In the genomic region with DNA sequence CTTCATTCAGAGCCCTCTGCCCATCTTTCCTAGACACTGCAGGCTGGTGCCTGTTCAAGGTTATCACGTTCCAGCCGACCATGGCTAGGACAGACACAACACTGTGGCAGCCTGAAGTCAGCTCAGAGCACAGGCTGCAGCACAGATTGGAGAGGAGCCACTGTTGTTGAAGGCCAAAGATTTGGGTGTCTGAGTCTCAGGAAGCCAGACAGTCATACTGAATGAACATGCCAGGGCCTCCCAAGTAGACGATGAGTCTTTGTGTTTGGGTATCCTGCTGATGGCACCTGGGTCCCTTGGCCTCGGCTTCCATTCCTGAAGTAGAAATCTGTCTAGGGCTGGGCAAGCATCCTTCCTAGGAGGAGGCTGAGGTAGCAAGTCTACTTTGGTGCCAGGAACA, we compare ENCODE assay signal across 17 mouse cellular contexts. TPM values are rescaled to one million over a fixed set of nuclear protein-coding genes. Genes with fewer than 3 reads are reported as not detected.
DNase-seq lines count a peak whose midpoint lies in the region; ATAC-seq lines count a peak whose summit lies in the region.
"Had no signal": no experiment of that assay in that cellular context is flagged by ENCODE, and none has a peak within 500 bp of the region (broad histone marks: within the 10 kb centered on the region; RNA-seq: fewer than 3 reads in every experiment).

No protein-coding gene starts in this region.

- no peak overlapping the region for H3K4me3 ChIP-seq in forebrain, embryonic 16.5 days (replicated peaks; ENCODE audit: low read length)
- H3K4me3 ChIP-seq in forebrain, embryonic 13.5 days: no peak overlapping the region
- H3K4me3 ChIP-seq in kidney, embryonic 14.5 days (ENCODE audit: low read length): no peak overlapping the region
- H3K4me3 ChIP-seq: embryonic facial prominence, embryonic 10.5 days; heart, embryonic 13.5 days; hindbrain, embryonic 15.5 days had no signal

- no peak overlapping the region for H3K4me2 ChIP-seq in forebrain, embryonic 16.5 days (ENCODE audit: low read length)
- no peak overlapping the region for H3K4me2 ChIP-seq in forebrain, embryonic 13.5 days
- no peak overlapping the region for H3K4me2 ChIP-seq in kidney, embryonic 14.5 days (replicated peaks; ENCODE audit: low read depth, low read length)
- H3K4me2 ChIP-seq: heart, embryonic 13.5 days; hindbrain, embryonic 15.5 days had no signal

- H3K9me3 ChIP-seq in forebrain, embryonic 16.5 days (ENCODE audit: control insufficient read depth, low read length): no peaks in the 10 kb centered on the region
- no peaks in the 10 kb centered on the region for H3K9me3 ChIP-seq in forebrain, embryonic 13.5 days (replicated peaks)
- H3K9me3 ChIP-seq in kidney, embryonic 14.5 days (ENCODE audit: control insufficient read depth, low read length): no peaks in the 10 kb centered on the region
- H3K9me3 ChIP-seq: embryonic facial prominence, embryonic 10.5 days; heart, embryonic 13.5 days; hindbrain, embryonic 15.5 days had no signal

- WGBS in forebrain, embryonic 16.5 days: 72% methylated on average over 4 of the region's 4 CpGs
- WGBS in forebrain, embryonic 13.5 days: 88% methylated on average over 4 of the region's 4 CpGs
- WGBS in kidney, embryonic 14.5 days: 89% methylated on average over 4 of the region's 4 CpGs

- peaks cover 27% of the 10 kb centered on the region for H3K4me1 ChIP-seq in forebrain, embryonic 16.5 days (replicated peaks; ENCODE audit: control insufficient read depth, insufficient read depth, low read length)
- H3K4me1 ChIP-seq in forebrain, embryonic 13.5 days: peaks cover 40% of the 10 kb centered on the region
- no peaks in the 10 kb centered on the region for H3K4me1 ChIP-seq in kidney, embryonic 14.5 days (ENCODE audit: control insufficient read depth, insufficient read depth, low read length)

- H3K36me3 ChIP-seq in forebrain, embryonic 16.5 days (ENCODE audit: control insufficient read depth, insufficient read depth): peaks cover 7% of the 10 kb centered on the region
- peaks cover 75% of the 10 kb centered on the region for H3K36me3 ChIP-seq in forebrain, embryonic 13.5 days (ENCODE audit: poor library complexity, severe bottlenecking)
- peaks cover 24% of the 10 kb centered on the region for H3K36me3 ChIP-seq in kidney, embryonic 14.5 days (ENCODE audit: control insufficient read depth, insufficient read depth, low read length)

- ATAC-seq in forebrain, embryonic 16.5 days: no peak
- ATAC-seq in forebrain, embryonic 13.5 days: no peak
- no peak for ATAC-seq in kidney, embryonic 14.5 days (ENCODE audit: low FRiP score, low TSS enrichment)
- ATAC-seq: forebrain, postnatal 0 days; intestine, embryonic 16.5 days had no signal

- no peaks in the 10 kb centered on the region for H3K27me3 ChIP-seq in forebrain, embryonic 16.5 days (replicated peaks; ENCODE audit: control insufficient read depth, insufficient read depth, low read length)
- no peaks in the 10 kb centered on the region for H3K27me3 ChIP-seq in forebrain, embryonic 13.5 days
- H3K27me3 ChIP-seq in kidney, embryonic 14.5 days (ENCODE audit: control insufficient read depth, insufficient read depth, low read length): no peaks in the 10 kb centered on the region
- H3K27me3 ChIP-seq: heart, embryonic 13.5 days; hindbrain, embryonic 15.5 days had no signal

- DNase-seq in cerebellum, postnatal 10 days: peak; percentile 72 to 81
- no peak for DNase-seq in cerebellum, postnatal 36 days
- DNase-seq in ovary, adult 18-20 months (ENCODE audit: low spot score): peak; percentile 78
- DNase-seq in ovary, postnatal 14 days (ENCODE audit: low spot score): no peak
- DNase-seq: cerebellum, adult 18-20 months; forebrain, postnatal 0 days; gastrocnemius, postnatal 36 days; heart, adult 11 months; heart, postnatal 36 days; kidney, adult 2 months had no signal

- H3K9ac ChIP-seq in forebrain, embryonic 16.5 days (replicated peaks; ENCODE audit: low read depth, low read length): no peak overlapping the region
- H3K9ac ChIP-seq in forebrain, embryonic 13.5 days: no peak overlapping the region
- no peak overlapping the region for H3K9ac ChIP-seq in kidney, embryonic 14.5 days (ENCODE audit: low read depth, low read length)
- H3K9ac ChIP-seq: forebrain, postnatal 0 days; heart, embryonic 13.5 days; hindbrain, embryonic 15.5 days had no signal

- 0 out of 2 replicates have a peak overlapping the region, but pooled peaks have one; percentile 11 for H3K27ac ChIP-seq in forebrain, embryonic 16.5 days (ENCODE audit: low read length)
- no peak overlapping the region for H3K27ac ChIP-seq in forebrain, embryonic 13.5 days
- H3K27ac ChIP-seq in kidney, embryonic 14.5 days (ENCODE audit: low read depth, low read length): no peak overlapping the region
- H3K27ac ChIP-seq: embryonic facial prominence, embryonic 10.5 days; heart, embryonic 13.5 days; hindbrain, embryonic 15.5 days had no signal

RNA-seq across cellular contexts. Expression of gene Gm10277, which starts 45.0 kb away (rescaled TPM):
- polyA plus RNA-seq in forebrain, embryonic 16.5 days (2015; fragmentation: Nextera tagmentation; extraction: Ambion mirVana): 0.99 and 3.3 TPM in 2 replicates
- polyA plus RNA-seq in forebrain, embryonic 13.5 days (2015; fragmentation: Nextera tagmentation; extraction: Ambion mirVana): 2.9 and 3.2 TPM in 2 replicates
- polyA plus RNA-seq in kidney, embryonic 14.5 days (2014; fragmentation: Nextera tagmentation; extraction: Ambion mirVana): 0.92 and 1.4 TPM in 2 replicates
- polyA plus RNA-seq: kidney, adult 2 months had no signal

Comparison
In these comparisons a context has a peak if more than half of its experiments do, and no peak if none do; other contexts are left out.
1. DNase-seq: peak in cerebellum, postnatal 10 days (2 of 2) and ovary, adult 18-20 months (single experiment); none in cerebellum, postnatal 36 days (0 of 2) and ovary, postnatal 14 days (single experiment).